Mouse (Mus musculus) myocyte (in vitro differentiated cells): ENCODE data around the gene Itpr1. TPM values are rescaled to one million over a fixed set of nuclear protein-coding genes. Genes with fewer than 3 reads are reported as not detected.

Experiments used
- H3K27me3 ChIP-seq: one replicate; pipeline ENCODE4 v1.6.1; 2011; ENCODE audit not compliant: control insufficient read depth, insufficient read depth, insufficient read length
- H3K36me3 ChIP-seq: one replicate; pipeline ENCODE4 v1.6.1; 2011; ENCODE audit not compliant: control insufficient read depth, insufficient read depth
- H3K4me2 ChIP-seq: one replicate; pipeline ENCODE4 v1.6.1; 2011; ENCODE audit warnings: low read depth, control low read depth
- H3K4me3 ChIP-seq: one replicate; pipeline ENCODE4 v1.5.1; 2011; ENCODE audit warnings: mild to moderate bottlenecking, control low read depth, moderate library complexity
- H3K79me2 ChIP-seq: one replicate; pipeline ENCODE4 v1.6.1; 2011; ENCODE audit not compliant: control insufficient read depth, insufficient read depth
- H3ac ChIP-seq: one replicate; pipeline ENCODE4 v1.6.1; 2011; ENCODE audit not compliant: control insufficient read depth, insufficient read length
- CEBPB ChIP-seq: IDR thresholded peaks from 2 replicates; pipeline ENCODE4 v1.6.1; 2011; ENCODE audit warnings: mild to moderate bottlenecking, moderate library complexity; ENCODE audit not compliant: poor library complexity, insufficient read depth, severe bottlenecking
- E2F4 ChIP-seq: IDR thresholded peaks from one replicate; pipeline ENCODE4 v1.6.1; 2011; ENCODE audit warnings: mild to moderate bottlenecking, control low read depth, moderate library complexity; ENCODE audit not compliant: insufficient read depth
- MAX ChIP-seq: IDR thresholded peaks from one replicate; pipeline ENCODE4 v1.6.1; 2011; ENCODE audit warnings: low read depth, mild to moderate bottlenecking, control low read depth
- MYOD1 ChIP-seq, 3 experiments: IDR thresholded peaks; one replicate each; pipeline ENCODE4 v1.6.1; 2011; ENCODE audit warnings: control low read depth in 2 of 3, low read depth in 2 of 3, mild to moderate bottlenecking in 2 of 3, moderate library complexity in 1 of 3; ENCODE audit not compliant: insufficient read length in 2 of 3, control insufficient read depth in 1 of 3
- MYOG ChIP-seq, 3 experiments: IDR thresholded peaks; one replicate each; pipeline ENCODE4 v1.6.1; 2011; ENCODE audit warnings: control low read depth in 2 of 3, low read depth in 2 of 3, mild to moderate bottlenecking in 2 of 3; ENCODE audit not compliant: insufficient read length in 2 of 3, control insufficient read depth in 1 of 3, insufficient read depth in 1 of 3
- POLR2A ChIP-seq: IDR thresholded peaks from one replicate; pipeline ENCODE4 v1.6.1; 2011; ENCODE audit warnings: low read depth, mild to moderate bottlenecking, control low read depth, moderate library complexity; ENCODE audit not compliant: insufficient read length
- POLR2AphosphoS2 ChIP-seq: IDR thresholded peaks from one replicate; pipeline ENCODE4 v1.6.1; 2011; ENCODE audit warnings: low read depth, control low read depth; ENCODE audit not compliant: insufficient read length
- REST ChIP-seq: IDR thresholded peaks from one replicate; pipeline ENCODE4 v1.6.1; 2011; ENCODE audit warnings: mild to moderate bottlenecking, control low read depth, moderate library complexity; ENCODE audit not compliant: insufficient read depth, insufficient read length
- SRF ChIP-seq: IDR thresholded peaks from one replicate; pipeline ENCODE4 v1.6.1; 2011; ENCODE audit warnings: low read depth; ENCODE audit not compliant: control insufficient read depth, insufficient read length
- TCF12 ChIP-seq: IDR thresholded peaks from one replicate; pipeline ENCODE4 v1.6.1; 2011; ENCODE audit warnings: mild to moderate bottlenecking, control low read depth; ENCODE audit not compliant: poor library complexity, insufficient read depth, severe bottlenecking
- TCF3 ChIP-seq: IDR thresholded peaks from one replicate; pipeline ENCODE4 v1.6.1; 2011; ENCODE audit warnings: low read depth, control low read depth; ENCODE audit not compliant: insufficient read length
- USF1 ChIP-seq: IDR thresholded peaks from one replicate; pipeline ENCODE4 v1.6.1; 2011; ENCODE audit warnings: low read depth, mild to moderate bottlenecking, control low read depth, moderate library complexity
- polyA plus RNA-seq: library from polyadenylated mRNA; unstranded; fragments of >200 nt; fragmentation: generic; extraction: Trizol; gene quantifications from one replicate; pipeline ENCODE4 v1.2.1, GENCODE M21; 2012; ENCODE audit warnings: missing spikeins

Itpr1 gene
- polyA plus RNA-seq, 1 experiment, result 3.1 TPM

DNA sequence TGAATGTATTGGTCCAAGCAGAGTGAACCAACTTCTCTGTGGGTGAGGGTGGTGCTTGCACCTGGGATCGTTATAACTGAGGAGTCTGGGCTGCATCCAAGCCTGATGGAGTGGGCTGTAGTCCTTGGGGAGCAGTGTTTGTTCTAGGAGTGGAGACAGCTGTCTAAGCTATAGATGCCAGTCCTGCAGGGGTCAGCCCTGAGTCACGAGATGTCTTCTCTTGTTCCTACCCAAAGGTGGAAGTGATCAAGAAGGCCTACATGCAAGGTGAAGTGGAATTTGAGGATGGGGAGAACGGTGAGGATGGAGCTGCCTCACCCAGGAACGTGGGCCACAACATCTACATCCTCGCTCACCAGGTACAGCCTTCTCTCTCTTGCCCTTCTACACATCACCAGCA, 275.4 kb downstream of the Itpr1 start:
- Histone ChIP-seq H3K4me3 (no peak overlapping the region), H3K4me2 (no peak overlapping the region), H3K79me2 (no peaks in the 10 kb centered on the region), H3ac (no peak overlapping the region), H3K36me3 (no peaks in the 10 kb centered on the region), H3K27me3 (no peaks in the 10 kb centered on the region)
- no peak for TF ChIP-seq SRF
- TF ChIP-seq MYOD1 (IDR thresholded peaks at IDR 0.05; ENCODE audit: control insufficient read depth in 1 of 3, insufficient read length in 2 of 3, low read depth in 2 of 3), result peak in 1 of 3 experiments; percentile 11
- TF ChIP-seq POLR2A, result no peak

DNA sequence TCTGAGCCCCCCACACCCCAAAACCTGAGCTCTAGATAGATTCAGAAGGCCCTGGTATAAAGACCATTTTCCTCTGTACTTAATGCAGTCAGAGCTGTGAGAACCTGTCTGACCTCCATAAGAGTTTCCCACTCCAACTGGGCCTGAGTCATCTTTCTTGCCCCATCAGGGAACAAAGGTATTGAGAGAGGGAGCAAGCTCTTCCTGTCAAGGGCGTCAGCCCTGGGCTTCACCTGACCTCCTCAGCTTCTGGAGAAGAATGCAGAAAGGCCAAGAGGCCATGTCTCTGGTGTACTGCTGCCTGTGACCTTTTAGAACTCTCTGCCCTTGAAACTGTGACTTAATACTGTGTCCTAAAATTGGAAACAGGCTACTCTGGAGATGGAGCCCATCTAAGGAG, 279.1 kb downstream of the Itpr1 start:
- Histone ChIP-seq H3K27me3 (no peaks in the 10 kb centered on the region), H3K36me3 (no peaks in the 10 kb centered on the region), H3K79me2 (no peaks in the 10 kb centered on the region), H3ac (no peak overlapping the region), H3K4me3 (no peak overlapping the region), H3K4me2 (no peak overlapping the region)
- TF ChIP-seq REST, result no peak

DNA sequence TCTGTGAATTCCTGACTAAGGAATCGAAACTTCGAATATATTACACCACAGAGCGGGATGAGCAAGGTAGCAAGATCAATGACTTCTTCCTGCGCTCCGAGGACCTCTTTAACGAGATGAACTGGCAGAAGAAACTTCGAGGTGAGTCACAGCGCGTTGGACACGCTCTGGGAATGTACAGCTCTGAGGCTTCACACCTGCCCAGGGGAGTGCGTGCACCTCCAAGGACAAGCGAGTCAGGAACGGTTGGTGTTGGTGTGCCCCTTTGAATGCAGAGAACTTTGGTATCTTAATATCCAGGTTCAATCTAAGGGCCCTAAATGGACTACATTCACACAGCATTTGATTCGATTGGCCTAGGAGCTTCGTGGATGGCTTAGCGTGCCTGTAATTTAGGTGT, 280.9 kb downstream of the Itpr1 start:
- no peak overlapping the region for H3K4me2 ChIP-seq
- no peaks in the 10 kb centered on the region for H3K36me3 ChIP-seq
- no peaks in the 10 kb centered on the region for H3K27me3 ChIP-seq
- TF ChIP-seq MYOD1 (IDR thresholded peaks at IDR 0.05; ENCODE audit: control insufficient read depth in 1 of 3, insufficient read length in 2 of 3, low read depth in 2 of 3), result no peak
- no peak for TF ChIP-seq POLR2AphosphoS2
- no peak for TF ChIP-seq REST
- TF ChIP-seq MAX, result no peak
- TF ChIP-seq MYOG (IDR thresholded peaks at IDR 0.05; ENCODE audit: control insufficient read depth in 1 of 3, insufficient read depth in 1 of 3, insufficient read length in 2 of 3, low read depth in 2 of 3), result no peak
- no peak for TF ChIP-seq E2F4
- no peak for TF ChIP-seq CEBPB
- TF ChIP-seq TCF3, result no peak
- no peak for TF ChIP-seq TCF12
- no peak for TF ChIP-seq USF1
- no peak for TF ChIP-seq SRF
- no peak for TF ChIP-seq POLR2A
- H3K4me3 ChIP-seq, result no peak overlapping the region
- no peak overlapping the region for H3ac ChIP-seq
- H3K79me2 ChIP-seq, result no peaks in the 10 kb centered on the region

DNA sequence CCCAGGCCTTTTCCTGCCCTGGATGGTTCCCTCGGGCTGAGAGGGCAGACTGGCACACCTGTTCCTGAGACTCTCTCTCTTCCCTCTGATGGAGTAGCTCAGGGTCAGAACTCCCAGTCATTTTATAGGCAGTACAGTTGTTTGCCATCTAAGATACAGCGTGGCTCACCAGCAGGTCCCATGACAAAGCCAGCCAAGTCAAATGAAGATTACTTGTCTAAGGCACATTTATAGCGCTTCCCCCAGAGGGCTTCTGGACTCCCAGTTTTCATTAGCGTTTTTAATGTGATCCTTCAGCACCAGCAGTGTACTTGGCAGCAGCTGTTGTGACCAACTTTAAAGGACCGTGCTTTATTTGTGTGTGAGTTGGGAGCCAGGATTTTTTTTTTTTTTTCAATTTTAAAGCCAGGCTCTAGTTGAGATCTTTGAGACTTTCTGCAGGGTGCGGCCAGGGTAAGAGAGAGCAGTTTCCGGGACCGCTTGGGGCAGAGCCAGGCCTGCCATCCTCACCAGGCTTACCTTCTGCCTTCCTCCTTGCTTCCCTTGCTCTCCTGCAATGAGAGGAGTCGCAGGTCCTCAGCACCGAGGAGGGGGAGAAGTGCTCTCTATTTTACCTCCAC, 281.4 kb downstream of the Itpr1 start:
- Histone ChIP-seq H3K36me3 (no peaks in the 10 kb centered on the region), H3ac (no peak overlapping the region), H3K4me2 (no peak overlapping the region), H3K4me3 (no peak overlapping the region), H3K79me2 (no peaks in the 10 kb centered on the region), H3K27me3 (no peaks in the 10 kb centered on the region)
- peak in 1 of 3 experiments; percentile 20 for TF ChIP-seq MYOG (IDR thresholded peaks at IDR 0.05; ENCODE audit: control insufficient read depth in 1 of 3, insufficient read depth in 1 of 3, insufficient read length in 2 of 3, low read depth in 2 of 3)
- no peak for TF ChIP-seq E2F4
- no peak for TF ChIP-seq MAX
- peak; percentile 43 to 68 (median 51) for TF ChIP-seq MYOD1 (IDR thresholded peaks at IDR 0.05; ENCODE audit: control insufficient read depth in 1 of 3, insufficient read length in 2 of 3, low read depth in 2 of 3)
- TF ChIP-seq TCF12, result no peak
- no peak for TF ChIP-seq CEBPB
- no peak for TF ChIP-seq REST
- TF ChIP-seq SRF, result no peak

DNA sequence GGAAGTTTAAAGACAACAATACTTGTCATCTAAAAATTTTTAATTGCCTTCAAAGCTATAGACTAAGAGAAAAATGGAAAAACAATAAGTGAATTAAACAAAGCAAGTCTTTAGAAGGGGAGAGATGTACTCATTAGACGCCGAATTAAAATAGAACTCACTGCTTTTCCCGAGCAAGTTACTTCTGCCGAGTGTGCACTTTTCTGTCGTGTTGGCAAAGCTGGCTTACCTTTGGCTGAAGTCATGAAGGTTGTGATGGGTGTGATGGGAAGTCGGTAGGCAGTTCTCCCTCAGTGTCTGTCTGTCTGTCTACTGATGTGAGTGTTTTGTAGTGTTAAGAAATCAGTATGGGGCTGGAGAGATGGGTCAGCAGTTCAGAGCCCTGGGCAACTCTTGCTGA, 282.1 kb downstream of the Itpr1 start:
- Histone ChIP-seq H3K4me3 (no peak overlapping the region), H3K79me2 (no peaks in the 10 kb centered on the region), H3ac (no peak overlapping the region), H3K27me3 (no peaks in the 10 kb centered on the region), H3K4me2 (no peak overlapping the region), H3K36me3 (no peaks in the 10 kb centered on the region)
- TF ChIP-seq E2F4, result no peak
- no peak for TF ChIP-seq MAX
- TF ChIP-seq REST, result no peak
- no peak for TF ChIP-seq USF1
- TF ChIP-seq TCF3, result no peak

DNA sequence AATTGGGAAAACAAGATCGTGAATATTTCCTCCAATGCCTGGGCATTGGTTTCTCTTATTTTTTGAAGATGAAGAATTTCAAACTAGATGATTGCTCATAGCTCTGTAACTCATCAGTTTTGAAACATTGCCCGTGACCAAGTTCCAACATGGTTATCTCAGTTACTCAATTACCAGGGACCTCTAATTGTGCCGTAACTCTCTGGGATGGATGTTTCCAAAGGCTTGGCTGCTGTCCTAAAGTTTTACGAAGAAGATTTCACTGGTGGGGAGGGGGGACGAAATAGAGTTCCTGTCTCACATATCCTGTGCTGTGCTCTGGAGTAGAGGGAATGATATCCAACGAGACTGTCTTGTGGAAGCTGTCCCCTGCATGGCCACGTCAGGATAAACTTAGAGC, 285.2 kb downstream of the Itpr1 start:
- H3K4me3 ChIP-seq, result no peak overlapping the region
- no peaks in the 10 kb centered on the region for H3K36me3 ChIP-seq
- H3K4me2 ChIP-seq, result no peak overlapping the region
- TF ChIP-seq USF1 (no peak), MYOD1 (IDR thresholded peaks at IDR 0.05; ENCODE audit: control insufficient read depth in 1 of 3, insufficient read length in 2 of 3, low read depth in 2 of 3) (no peak), POLR2A (no peak), E2F4 (no peak), SRF (no peak), TCF3 (no peak), TCF12 (no peak), MYOG (IDR thresholded peaks at IDR 0.05; ENCODE audit: control insufficient read depth in 1 of 3, insufficient read depth in 1 of 3, insufficient read length in 2 of 3, low read depth in 2 of 3) (no peak), CEBPB (no peak), REST (no peak)
- H3K27me3 ChIP-seq, result no peaks in the 10 kb centered on the region
- no peaks in the 10 kb centered on the region for H3K79me2 ChIP-seq
- H3ac ChIP-seq, result no peak overlapping the region
